Mouse (Mus musculus) midbrain, embryonic 16.5 days (tissue): ENCODE results near the gene Galc. TPM values are rescaled to one million over a fixed set of nuclear protein-coding genes. Genes with fewer than 3 reads are reported as not detected.

ENCODE experiments used
- ATAC-seq: fragments of 200-750 bp; cut with Nextera tagmentation; 2 replicates; pipeline ENCODE4 v1.8.0; 2017; ENCODE audit warnings: moderate TSS enrichment
- H3K27ac ChIP-seq: fragments of 300-500 bp; sonication (generic); 2 replicates; pipeline ENCODE4 v1.5.1; 2014; ENCODE audit warnings: mild to moderate bottlenecking, low read length, mixed read lengths
- H3K27me3 ChIP-seq: fragments of 300-500 bp; sonication (generic); 2 replicates; pipeline ENCODE4 v1.6.1; 2014; ENCODE audit warnings: low read depth, low read length, mixed read lengths; ENCODE audit not compliant: control insufficient read depth, insufficient read depth
- H3K36me3 ChIP-seq: fragments of 300-500 bp; sonication (generic); 2 replicates; pipeline ENCODE4 v1.6.1; 2014; ENCODE audit warnings: mild to moderate bottlenecking, low read length, moderate library complexity, mixed read lengths; ENCODE audit not compliant: control insufficient read depth, insufficient read depth
- H3K4me1 ChIP-seq: fragments of 300-500 bp; sonication (generic); 2 replicates; pipeline ENCODE4 v1.6.1; 2014; ENCODE audit warnings: mild to moderate bottlenecking, low read length, mixed read lengths; ENCODE audit not compliant: control insufficient read depth, insufficient read depth
- H3K4me2 ChIP-seq: fragments of 300-500 bp; sonication (generic); 2 replicates; pipeline ENCODE4 v1.6.1; 2014; ENCODE audit warnings: mild to moderate bottlenecking, low read length, mixed read lengths
- H3K4me3 ChIP-seq: fragments of 300-500 bp; sonication (generic); 2 replicates; pipeline ENCODE4 v1.5.1; 2014; ENCODE audit warnings: low read depth, mild to moderate bottlenecking, low read length, moderate library complexity, mixed read lengths
- H3K9ac ChIP-seq: fragments of 300-500 bp; sonication (generic); 2 replicates; pipeline ENCODE4 v1.6.1; 2014; ENCODE audit warnings: low read depth, low read length, mixed read lengths
- H3K9me3 ChIP-seq: fragments of 300-500 bp; sonication (generic); replicated peaks from 2 replicates; pipeline ENCODE4 v1.6.1; 2014; ENCODE audit warnings: mild to moderate bottlenecking, low read length, mixed read lengths; ENCODE audit not compliant: control insufficient read depth, poor library complexity, severe bottlenecking
- WGBS: fragments of 180-500 bp; shearing (Covaris S2); extraction: QIAGEN DNeasy Blood & Tissue Kit; methylation state at CpG from one replicate; pipeline ENCODE4 v1.1.7; 2014; 5-methylcytosine and 5-hydroxymethylcytosine counted together
- polyA plus RNA-seq: library from polyadenylated mRNA; unstranded; fragments of >200 nt; fragmentation: Nextera tagmentation; extraction: Ambion mirVana; gene quantifications from 2 replicates; pipeline ENCODE4 v1.2.1, GENCODE M21; 2015

The Galc gene
- polyA plus RNA-seq, 1 experiment from 2014 or later = 12.7 TPM

DNA sequence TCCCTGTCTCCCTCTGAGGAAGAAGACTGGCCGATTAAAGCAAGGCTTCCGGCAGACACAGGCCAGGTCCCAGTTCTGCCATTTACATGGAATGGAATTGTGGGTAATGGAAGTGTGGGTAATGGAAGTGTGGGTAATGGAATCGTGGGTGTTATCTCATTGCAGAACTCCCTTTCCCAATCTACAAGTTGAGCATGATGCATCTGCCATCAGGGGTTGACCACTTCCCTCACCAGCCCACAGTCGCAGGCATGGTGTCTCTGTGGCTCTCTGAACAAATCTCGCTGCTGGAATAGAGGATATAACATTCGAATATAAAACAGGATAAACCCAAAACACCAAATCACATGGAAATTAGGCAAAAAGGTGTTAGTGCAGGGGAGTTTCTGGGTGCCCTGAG is 48.8 kb downstream of the Galc start:
- H3K9me3 ChIP-seq = no peaks in the 10 kb centered on the region
- whole genome bisulfite sequencing = 95% methylated on average over 6 of the region's 6 CpGs
- ATAC-seq = no peak

DNA sequence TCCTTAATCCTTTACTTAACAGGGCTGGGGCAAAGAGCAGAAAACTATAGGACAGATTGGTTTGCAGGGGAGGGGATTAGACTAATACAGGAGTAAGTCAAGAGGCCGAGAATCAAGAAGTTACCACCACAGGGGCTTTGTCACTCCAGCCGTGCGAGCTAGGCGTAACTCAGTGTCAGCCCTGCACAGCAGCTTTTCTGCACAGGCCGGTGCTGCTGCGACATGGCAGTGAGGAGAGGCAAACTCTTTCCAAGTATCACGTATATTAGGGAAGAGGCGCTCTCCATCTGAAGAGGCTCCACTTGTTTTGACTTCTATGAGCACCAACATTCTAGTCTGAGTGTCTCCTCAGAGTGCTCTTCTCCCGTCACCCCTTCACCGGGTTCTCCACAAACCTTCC is 51.2 kb downstream of the Galc start:
- ATAC-seq = no peak
- Histone ChIP-seq H3K4me2 (no peak overlapping the region), H3K4me1 (no peaks in the 10 kb centered on the region), H3K27ac (no peak overlapping the region), H3K27me3 (no peaks in the 10 kb centered on the region), H3K36me3 (peaks cover 14% of the 10 kb centered on the region), H3K9ac (no peak overlapping the region), H3K4me3 (no peak overlapping the region), H3K9me3 (no peaks in the 10 kb centered on the region)
- 86% methylated on average over 10 of the region's 10 CpGs for WGBS

More for the DNA sequence above, 48.8 kb downstream of the Galc start:
- H3K27me3 ChIP-seq = no peaks in the 10 kb centered on the region
- no peaks in the 10 kb centered on the region for H3K4me1 ChIP-seq
- H3K4me2 ChIP-seq = no peak overlapping the region
- H3K4me3 ChIP-seq = no peak overlapping the region
- 0 out of 2 replicates have a peak, but pooled peaks cover 6% of the 10 kb centered on the region for H3K36me3 ChIP-seq
- H3K27ac ChIP-seq = no peak overlapping the region
- no peak overlapping the region for H3K9ac ChIP-seq

GRCm38 (mm10) chr12:98205450-98206051 is 53.7 kb downstream of the Galc start:
- H3K4me3 ChIP-seq = no peak overlapping the region
- H3K27me3 ChIP-seq = no peaks in the 10 kb centered on the region
- no peaks in the 10 kb centered on the region for H3K9me3 ChIP-seq
- H3K27ac ChIP-seq = no peak overlapping the region
- H3K36me3 ChIP-seq = peaks cover 19% of the 10 kb centered on the region
- ATAC-seq = no peak
- no peaks in the 10 kb centered on the region for H3K4me1 ChIP-seq
- no peak overlapping the region for H3K4me2 ChIP-seq
- H3K9ac ChIP-seq = no peak overlapping the region
- 76% methylated on average over 4 of the region's 4 CpGs for WGBS

GRCm38 (mm10) chr12:98197401-98197800 is 61.9 kb downstream of the Galc start:
- no peaks in the 10 kb centered on the region for H3K27me3 ChIP-seq
- H3K9ac ChIP-seq = no peak overlapping the region
- no peak overlapping the region for H3K4me3 ChIP-seq
- ATAC-seq = no peak
- H3K4me1 ChIP-seq = no peaks in the 10 kb centered on the region
- no peak overlapping the region for H3K27ac ChIP-seq
- H3K9me3 ChIP-seq = no peaks in the 10 kb centered on the region
- H3K36me3 ChIP-seq = peaks cover 5% of the 10 kb centered on the region; the same call in 1 of the 2 replicates
- 73% methylated on average over 1 of the region's 1 CpGs for WGBS
- H3K4me2 ChIP-seq = no peak overlapping the region

- ATAC-seq = no peak
- no peak overlapping the region for H3K9ac ChIP-seq
- H3K27ac ChIP-seq = no peak overlapping the region
- no peaks in the 10 kb centered on the region for H3K27me3 ChIP-seq
- no peak overlapping the region for H3K4me2 ChIP-seq
- 87% methylated on average over 1 of the region's 1 CpGs for WGBS
- no peak overlapping the region for H3K4me3 ChIP-seq
- H3K36me3 ChIP-seq = no peaks in the 10 kb centered on the region
- no peaks in the 10 kb centered on the region for H3K4me1 ChIP-seq
- H3K9me3 ChIP-seq = no peaks in the 10 kb centered on the region
Observed at GRCm38 (mm10) chr12:98190201-98190600, 69.1 kb downstream of the Galc start.

DNA sequence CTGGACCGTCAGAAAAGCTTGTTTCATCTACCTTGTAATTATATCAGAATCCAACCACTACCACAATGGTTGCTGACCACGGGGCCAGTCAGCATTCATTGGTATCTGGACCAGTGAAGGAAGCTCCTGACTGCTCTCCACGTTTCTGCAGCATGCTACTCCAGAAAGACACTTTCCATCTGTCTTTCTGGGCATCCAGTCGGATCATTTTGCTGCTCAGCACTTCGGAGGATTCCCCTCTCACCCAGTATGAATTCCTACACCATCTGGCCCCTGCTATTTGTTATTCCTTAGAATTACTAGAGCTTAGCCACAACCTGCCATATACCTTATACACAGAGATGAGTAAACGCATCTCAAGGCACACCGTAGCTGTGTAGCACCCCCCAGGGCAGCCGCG is 70.2 kb downstream of the Galc start:
- H3K9ac ChIP-seq = no peak overlapping the region
- ATAC-seq = no peak
- no peak overlapping the region for H3K4me3 ChIP-seq
- H3K4me2 ChIP-seq = no peak overlapping the region
- no peaks in the 10 kb centered on the region for H3K27me3 ChIP-seq
- H3K27ac ChIP-seq = no peak overlapping the region
- H3K4me1 ChIP-seq = no peaks in the 10 kb centered on the region
- 85% methylated on average over 9 of the region's 9 CpGs for WGBS
- H3K36me3 ChIP-seq = no peaks in the 10 kb centered on the region
- no peaks in the 10 kb centered on the region for H3K9me3 ChIP-seq

DNA sequence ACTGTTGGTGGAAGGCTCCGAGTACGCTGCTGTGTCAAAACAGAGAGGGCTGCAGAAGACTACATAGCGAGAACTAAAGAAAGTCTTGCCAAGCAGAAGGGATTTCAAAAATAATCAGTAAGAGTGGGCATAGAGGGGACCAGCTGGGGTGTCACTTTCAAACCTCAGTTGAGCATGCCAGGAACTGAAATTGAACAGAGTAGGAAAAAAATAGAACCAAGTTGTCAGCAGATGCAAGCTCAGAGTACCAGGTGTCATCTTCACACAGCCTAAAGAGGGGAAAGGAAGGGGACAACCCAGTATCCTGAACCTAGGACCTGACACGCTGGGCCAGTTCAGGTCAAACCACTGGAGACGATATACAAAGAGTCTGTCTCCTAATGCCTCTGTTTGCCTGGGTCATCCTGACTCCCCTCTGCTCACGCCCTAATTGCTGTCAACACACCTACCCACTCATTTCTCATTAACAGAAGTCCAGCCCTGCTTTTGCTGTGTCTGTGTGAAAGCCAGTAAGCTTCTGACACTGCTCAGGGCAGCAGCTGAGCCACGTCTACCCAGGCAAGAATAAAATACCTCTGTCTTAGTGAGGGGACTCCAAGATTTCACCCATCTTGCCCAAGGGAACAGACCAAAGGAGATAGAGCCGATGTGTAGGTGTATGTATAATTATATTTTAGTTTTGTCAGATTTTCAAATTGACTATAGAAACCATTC is 71.9 kb downstream of the Galc start:
- ATAC-seq = no peak
- no peaks in the 10 kb centered on the region for H3K4me1 ChIP-seq
- H3K9ac ChIP-seq = no peak overlapping the region
- H3K4me2 ChIP-seq = no peak overlapping the region
- no peak overlapping the region for H3K4me3 ChIP-seq
- no peaks in the 10 kb centered on the region for H3K36me3 ChIP-seq
- no peaks in the 10 kb centered on the region for H3K9me3 ChIP-seq
- no peaks in the 10 kb centered on the region for H3K27me3 ChIP-seq
- H3K27ac ChIP-seq = no peak overlapping the region
- 78% methylated on average over 8 of the region's 8 CpGs for WGBS

- peak overlapping the region; percentile 47 for H3K4me2 ChIP-seq
- peak; percentile 75 for ATAC-seq
- peaks cover 8% of the 10 kb centered on the region for H3K4me1 ChIP-seq
- no peaks in the 10 kb centered on the region for H3K36me3 ChIP-seq
- WGBS = 5% methylated on average over 9 of the region's 9 CpGs
- no peaks in the 10 kb centered on the region for H3K27me3 ChIP-seq
- H3K9ac ChIP-seq = 0 out of 2 replicates have a peak overlapping the region, but pooled peaks have one; percentile 8
- no peaks in the 10 kb centered on the region for H3K9me3 ChIP-seq
- H3K4me3 ChIP-seq = peak overlapping the region; percentile 23
- H3K27ac ChIP-seq = peak overlapping the region; percentile 17; the same call in 1 of the 2 replicates
Observed at GRCm38 (mm10) chr12:98181729-98182128, 77.5 kb downstream of the Galc start.

GRCm38 (mm10) chr12:98180807-98181206 is 78.5 kb downstream of the Galc start:
- Histone ChIP-seq H3K4me1 (peaks cover 8% of the 10 kb centered on the region), H3K9me3 (no peaks in the 10 kb centered on the region), H3K4me2 (no peak overlapping the region), H3K27ac (no peak overlapping the region), H3K4me3 (no peak overlapping the region), H3K9ac (no peak overlapping the region), H3K36me3 (no peaks in the 10 kb centered on the region), H3K27me3 (no peaks in the 10 kb centered on the region)
- WGBS = 77% methylated on average over 6 of the region's 6 CpGs
- no peak for ATAC-seq
